Mouse (Mus musculus) spleen, adult 2 months (tissue): ENCODE results near the gene Rab3c.
A peak's percentile ranks its signal among the peaks of the same experiment; 100 is the strongest.

Experiments used
- CTCF ChIP-seq: fragments of 200-500 bp; IDR thresholded peaks from 2 replicates; pipeline ENCODE4 v1.5.1; 2011; ENCODE audit warnings: mild to moderate bottlenecking, inconsistent platforms; ENCODE audit not compliant: insufficient read depth, insufficient read length, insufficient replicate concordance; ENCODE audit errors: extremely low read depth
- POLR2A ChIP-seq: fragments of 200-500 bp; IDR thresholded peaks from 2 replicates; pipeline ENCODE4 v1.6.1; 2011; ENCODE audit warnings: low read depth, low read length, inconsistent platforms

GRCm38 (mm10) chr13:110039779-110040498 lies 240.9 kb downstream of the Rab3c start:
- TF ChIP-seq POLR2A (no peak), CTCF (peak; percentile 11; the same call in 1 of the 2 replicates)
